Mouse (Mus musculus): ENCODE measurements around the gene Fgfr2. TPM values are rescaled to one million over a fixed set of nuclear protein-coding genes. Genes with fewer than 3 reads are reported as not detected.

Fgfr2 gene
- total RNA-seq, 2 experiments from 2014 or later, result 56.7 to 61.5 TPM

DNA sequence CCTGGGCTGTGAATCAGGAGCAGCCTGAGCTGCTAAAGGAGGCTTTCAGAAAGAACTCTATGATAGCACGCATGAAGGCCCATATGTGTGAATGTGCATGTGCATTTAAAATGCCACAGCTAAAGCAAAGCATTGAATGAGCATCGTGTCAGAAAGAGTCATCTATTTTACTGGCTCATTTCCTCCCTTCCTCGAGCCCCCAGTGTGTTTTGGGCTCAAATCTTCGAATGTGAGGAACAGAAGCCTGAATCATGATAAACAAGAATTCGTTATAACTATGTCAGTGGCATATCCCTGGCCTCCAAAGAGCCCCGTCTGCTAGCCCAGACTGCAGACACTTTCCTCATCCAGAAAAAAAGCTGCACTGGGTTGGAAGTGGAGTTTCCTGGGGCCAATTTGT lies 3003.7 kb downstream of the Fgfr2 start:
- peak in 1 of 2 experiments; percentile 17 for DNase-seq (ENCODE audit: low spot score in 2 of 2)

DNA sequence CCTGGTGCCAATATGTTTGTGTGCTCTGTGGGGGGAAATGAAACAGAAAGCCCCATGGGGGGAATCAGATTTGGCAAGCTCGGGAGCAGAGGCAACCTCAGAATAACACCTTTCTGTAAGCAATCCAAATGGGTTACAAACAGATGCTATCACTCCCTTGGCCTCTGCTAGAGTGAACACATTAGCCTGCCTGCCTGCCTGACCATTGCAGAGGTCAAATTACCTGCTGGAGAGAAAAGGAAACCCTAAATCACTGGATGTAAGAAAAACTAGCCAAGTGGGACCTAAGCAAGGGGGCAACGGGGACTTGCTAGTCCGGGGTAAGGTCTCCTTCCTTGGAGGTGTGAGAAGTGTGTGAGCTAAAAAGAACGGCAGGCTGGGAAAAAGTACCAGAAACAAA lies 3004.4 kb downstream of the Fgfr2 start:
- no peak for DNase-seq (ENCODE audit: low spot score in 2 of 2)

DNA sequence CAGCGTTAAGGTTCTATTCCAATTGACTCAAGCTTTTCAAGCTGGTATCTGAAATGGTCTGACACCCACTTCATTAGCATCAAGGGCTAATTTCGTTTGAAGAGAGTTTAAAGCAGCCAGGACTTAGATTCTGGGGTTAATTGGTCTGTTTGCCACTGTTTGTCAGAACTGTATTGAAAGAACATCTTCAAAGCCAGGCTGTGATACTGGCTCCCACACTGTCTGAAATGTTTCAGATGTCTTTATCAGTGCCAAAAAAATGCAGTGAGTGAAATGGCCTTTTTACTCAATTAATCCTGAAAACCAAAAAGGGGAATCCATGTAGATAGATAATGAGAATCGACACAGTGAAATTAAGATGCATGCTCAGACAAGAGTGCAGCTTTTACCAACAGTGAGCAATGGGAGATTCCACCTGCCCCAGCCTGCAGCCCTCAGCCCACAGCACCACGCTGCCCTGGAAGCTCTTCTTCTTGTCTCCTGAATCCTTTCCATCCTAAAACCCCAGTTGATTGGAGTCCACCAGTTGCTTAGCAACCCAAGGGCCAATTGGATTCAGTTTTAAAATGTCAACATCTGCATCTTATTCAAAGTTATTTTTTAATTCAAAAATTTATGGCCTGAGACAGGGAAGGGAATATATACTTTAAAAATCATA lies 3005.6 kb downstream of the Fgfr2 start:
- peak in 1 of 2 experiments; percentile 21 for DNase-seq (ENCODE audit: low spot score in 2 of 2)

DNA sequence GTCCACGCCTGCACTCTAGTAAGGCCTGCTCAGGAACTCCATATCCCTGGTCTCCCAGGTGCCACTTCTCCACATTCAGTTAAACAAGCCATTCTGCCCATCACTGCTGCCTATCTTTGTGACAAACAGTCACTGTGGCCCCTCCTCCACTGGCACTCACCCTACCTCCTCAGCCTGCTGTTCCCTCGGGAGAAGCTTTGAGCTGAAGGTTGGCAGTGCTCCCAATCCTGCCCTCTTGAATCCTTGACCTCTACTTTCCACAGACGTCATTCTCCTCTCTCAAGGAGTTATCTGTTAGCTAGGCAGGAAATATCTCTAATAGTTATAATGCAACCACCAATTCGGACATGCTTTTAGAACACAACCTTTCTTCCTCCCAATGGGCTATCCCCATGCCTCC lies 3008.7 kb downstream of the Fgfr2 start:
- no peak for DNase-seq (ENCODE audit: low spot score in 2 of 2)

Small RNA genes lying within 50 kb of the gene (microRNA-seq; reads per million reads assigned to microRNA genes)
- 0.49 to 1.8 reads per million in 2 experiments for gene Mir7061

Other genes with a start within 250 kb of the Fgfr2 start
- gene Zranb1, start 192.2 kb downstream of the Fgfr2 start, total RNA-seq (2021), result 10 to 100 TPM; 42.9 to 43.3 TPM
- 10 to 100 TPM; 55.5 to 61.8 TPM for gene Ctbp2, start 1.0 kb upstream of the Fgfr2 start, total RNA-seq (2021)

All from layer of hippocampus, adult 18-20 months (tissue).